Mouse (Mus musculus) adrenal gland, postnatal 36 days (tissue): ENCODE measurements around the gene Slc25a13. TPM values are rescaled to one million over a fixed set of nuclear protein-coding genes. Genes with fewer than 3 reads are reported as not detected.

ENCODE experiments used
- DNase-seq, 2 experiments: peaks; one replicate each; pipeline ENCODE4 v3.0.0; 2021; ENCODE audit warnings: mixed read lengths in 1 of 2
- total RNA-seq, 2 experiments: library from RNA; stranded (reverse); gene quantifications; 2 replicates each; pipeline ENCODE4 v1.2.3; 2021

The Slc25a13 gene
- total RNA-seq, 2 experiments from 2014 or later = 11.1 to 17.3 TPM

DNA sequence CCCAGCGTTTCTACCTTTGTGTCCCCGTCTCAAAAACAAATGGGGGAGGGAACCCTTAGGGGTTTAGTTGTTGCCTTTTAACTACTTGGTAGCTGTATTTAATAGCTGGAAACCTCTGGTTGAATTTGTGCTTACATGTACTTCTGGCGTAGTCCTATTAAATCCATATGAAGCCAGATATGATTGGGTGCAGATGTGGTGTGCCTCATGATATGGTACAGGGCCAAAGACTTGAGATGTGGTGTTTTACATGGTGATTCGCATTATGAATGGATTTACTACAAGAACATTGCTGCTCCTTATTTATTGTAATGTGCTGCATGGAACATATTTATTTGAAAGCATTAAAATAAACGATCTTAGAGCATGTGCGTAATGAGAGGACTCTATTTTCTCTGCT, 189.3 kb downstream of the Slc25a13 start:
- DNase-seq = no peak

DNA sequence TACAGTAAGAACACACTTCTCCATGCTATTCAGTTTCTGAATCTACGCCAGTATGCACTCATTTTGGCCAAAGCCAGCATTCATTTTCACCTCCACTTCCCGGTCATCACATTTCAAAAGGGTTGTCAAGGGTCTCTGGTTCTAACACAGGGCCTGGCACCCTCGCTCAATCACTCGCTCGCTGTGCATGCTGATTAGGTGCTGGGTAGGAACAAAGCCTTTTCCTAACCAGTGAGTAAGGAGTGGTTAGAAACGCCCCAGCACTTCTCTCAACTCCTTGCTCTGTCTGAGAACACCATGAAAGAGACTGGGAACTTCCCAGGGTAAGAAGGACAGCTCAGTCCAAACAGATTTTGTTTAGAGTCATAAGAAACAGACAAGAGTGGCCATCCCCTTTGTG, 193.0 kb downstream of the Slc25a13 start:
- no peak for DNase-seq

- no peak for DNase-seq
Observed at GRCm38 (mm10) chr6:6016931-6017330, 200.0 kb downstream of the Slc25a13 start.

DNA sequence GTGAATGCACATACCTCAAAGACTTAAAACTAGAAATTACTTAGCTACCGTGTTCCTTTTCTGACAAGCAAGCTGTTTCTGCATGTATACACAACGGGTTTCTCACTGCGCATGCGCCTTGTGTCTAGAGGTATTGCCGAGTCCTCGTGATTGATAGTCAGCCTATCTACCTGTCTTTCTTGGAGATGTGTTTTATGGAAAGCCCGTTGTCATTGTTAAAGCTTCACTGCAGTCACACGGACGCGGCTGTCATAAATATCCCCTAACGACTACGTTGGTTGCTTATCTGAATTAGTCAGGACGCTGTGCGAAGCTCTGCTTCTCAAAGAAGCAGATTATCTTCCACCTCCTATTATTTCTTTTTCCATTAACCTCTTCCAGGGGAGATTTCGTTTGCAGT, 201.4 kb downstream of the Slc25a13 start:
- DNase-seq = no peak

GRCm38 (mm10) chr6:6011364-6011763, 205.6 kb downstream of the Slc25a13 start:
- no peak for DNase-seq

DNA sequence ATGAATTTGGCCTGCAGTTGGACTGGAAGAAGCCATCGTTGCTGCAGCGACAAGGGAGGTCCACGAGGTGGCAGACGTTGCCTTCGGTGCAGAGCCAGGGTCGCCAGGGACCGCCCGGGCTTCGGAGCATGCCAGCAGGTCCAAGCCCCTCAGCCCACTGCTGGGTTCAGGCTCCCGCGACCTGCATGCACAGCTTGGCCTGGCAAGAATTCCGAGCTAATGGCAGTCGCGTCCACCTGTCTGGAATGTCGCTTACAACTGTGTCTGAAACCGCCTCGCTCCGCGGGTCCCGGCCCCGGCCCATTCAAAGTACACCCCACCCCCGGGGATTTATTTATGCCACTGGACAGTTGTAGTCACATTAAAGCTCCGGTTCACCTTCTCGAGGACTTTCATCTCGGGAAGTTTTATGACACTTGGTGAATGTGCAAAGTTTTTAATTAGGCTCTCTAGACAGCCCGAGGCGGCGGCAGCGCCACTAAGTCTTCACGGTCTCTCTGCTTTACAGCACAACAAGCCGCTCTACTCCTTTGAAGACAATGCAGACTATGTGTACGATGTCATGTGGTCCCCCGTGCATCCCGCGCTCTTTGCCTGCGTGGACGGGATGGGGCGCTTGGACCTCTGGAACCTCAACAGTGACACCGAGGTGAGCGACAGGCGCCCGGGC, 211.1 kb downstream of the Slc25a13 start:
- DNase-seq = peak; percentile 74 to 79

DNA sequence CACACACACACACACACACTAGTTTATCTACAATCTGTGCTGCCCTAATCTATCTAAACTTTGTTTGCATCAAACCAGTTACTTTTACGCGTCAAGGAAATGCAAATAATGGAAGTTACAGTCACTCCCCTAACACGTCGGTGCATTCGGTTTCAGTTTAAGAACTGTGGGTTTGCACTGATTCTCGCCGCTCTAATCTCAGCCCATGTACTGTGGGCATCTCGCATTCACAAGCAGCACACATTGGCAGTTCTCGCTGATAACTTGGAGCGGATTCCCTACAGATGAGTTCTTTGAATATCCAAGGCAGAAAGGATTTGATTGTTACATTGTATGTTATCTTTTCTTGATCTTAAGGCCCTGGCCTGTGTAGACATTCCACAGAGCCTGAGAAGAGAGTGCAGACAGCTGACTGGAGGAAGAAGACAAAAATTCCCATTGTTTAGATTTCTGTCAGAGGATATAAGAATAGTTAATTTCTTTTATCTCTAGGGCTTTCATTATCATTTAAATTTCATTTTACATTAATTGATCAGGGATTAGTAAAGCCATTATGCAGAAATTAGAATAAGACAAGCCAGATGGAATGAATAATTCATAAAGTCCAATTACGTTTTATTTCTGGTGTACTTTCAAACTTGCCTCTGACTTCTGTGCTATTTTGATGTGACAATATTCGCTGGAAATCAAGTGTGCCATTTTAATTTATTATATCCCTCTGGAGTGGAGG, 212.1 kb downstream of the Slc25a13 start:
- DNase-seq = no peak

DNA sequence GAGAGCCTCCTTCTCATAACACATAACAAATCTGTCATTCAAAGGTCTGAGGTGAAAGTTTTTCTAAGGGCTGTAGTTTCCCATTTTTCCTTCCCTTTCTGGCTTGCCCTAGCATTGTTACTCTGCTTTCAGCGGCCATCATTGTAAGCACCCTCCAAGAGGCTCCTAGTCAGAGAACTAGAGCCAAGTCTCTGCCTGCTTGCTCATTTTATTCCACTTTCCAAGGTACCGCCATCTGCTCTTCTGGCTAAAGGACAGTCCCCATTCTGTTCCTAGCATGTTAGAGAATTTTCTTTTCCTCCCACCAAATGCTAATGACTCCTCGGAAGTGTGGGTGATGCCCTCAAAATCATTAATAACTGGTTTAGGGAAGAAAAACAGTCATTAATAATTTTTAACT, 214.9 kb downstream of the Slc25a13 start:
- no peak for DNase-seq

DNA sequence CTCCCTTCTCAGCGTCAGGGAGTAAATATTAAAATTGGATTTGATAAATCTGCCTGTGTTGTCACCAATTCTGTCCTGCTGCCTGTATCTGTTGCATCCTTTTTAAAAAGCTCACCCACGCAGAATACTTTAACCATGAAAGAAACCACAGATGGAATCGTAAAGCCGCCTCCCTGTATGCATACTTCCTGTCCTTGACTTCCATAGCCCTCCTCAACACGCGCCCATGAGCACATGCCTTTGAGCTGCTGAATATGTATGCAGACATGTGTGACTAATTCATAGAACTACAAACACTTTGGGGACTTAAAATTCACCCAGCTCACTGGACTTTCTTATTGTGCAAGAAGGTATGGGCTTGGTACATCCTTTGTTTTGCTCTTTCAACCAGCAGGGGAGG, 219.4 kb downstream of the Slc25a13 start:
- no peak for DNase-seq

- DNase-seq = no peak
Observed at GRCm38 (mm10) chr6:5993056-5993455, 223.9 kb downstream of the Slc25a13 start.

GRCm38 (mm10) chr6:5991817-5992755, 224.9 kb downstream of the Slc25a13 start:
- peak; percentile 52 to 72 for DNase-seq

DNA sequence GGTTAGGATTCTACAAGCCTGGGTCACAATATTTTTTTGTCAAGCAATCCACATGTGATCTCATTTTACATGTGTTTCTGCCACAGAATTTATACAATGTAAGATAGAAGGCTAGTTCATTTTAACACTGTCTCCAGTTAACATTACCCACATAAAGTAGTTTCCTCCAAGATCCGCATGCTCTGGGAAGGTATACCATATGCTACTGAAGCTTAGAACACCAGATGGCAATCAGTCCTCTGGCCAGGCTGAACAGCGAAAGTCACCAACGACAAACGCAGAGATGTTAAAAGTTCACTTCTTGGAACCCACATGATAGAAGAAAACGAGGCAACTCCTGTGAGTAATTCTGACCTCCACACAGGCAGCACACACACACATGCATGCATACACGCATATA, 225.7 kb downstream of the Slc25a13 start:
- DNase-seq = no peak
